Mouse (Mus musculus) frontal cortex, postnatal 10 days (tissue): ENCODE measurements around the gene Fam3c.
A peak's percentile ranks its signal among the peaks of the same experiment; 100 is the strongest.

Experiments
- DNase-seq, 2 experiments: peaks; one replicate each; pipeline ENCODE4 v3.0.0; 2022; ENCODE audit warnings: low spot score in 2 of 2, mixed read lengths in 1 of 2

Fam3c gene

GRCm38 (mm10) chr6:22354031-22354430, 2.0 kb downstream of the Fam3c start:
- DNase-seq = no peak

DNA sequence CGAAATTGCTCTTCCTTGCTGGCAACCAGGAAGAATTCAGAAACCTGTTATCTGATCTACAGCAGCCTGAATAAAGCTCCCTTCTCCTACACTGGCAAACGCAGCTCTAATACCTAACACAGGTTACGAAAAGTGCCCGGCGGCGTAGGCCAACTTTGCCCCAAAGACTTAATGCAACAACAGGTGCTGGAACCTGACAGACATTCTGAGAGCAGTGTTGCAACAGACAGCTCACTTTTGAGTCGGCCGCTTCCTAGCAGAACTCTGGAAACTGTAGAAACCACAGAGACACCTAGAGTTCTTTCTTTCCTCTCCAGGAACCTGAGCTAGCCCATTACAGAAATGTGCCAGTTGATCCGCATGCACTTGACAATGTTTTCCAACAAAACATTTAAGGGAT, 4.5 kb downstream of the Fam3c start:
- no peak for DNase-seq

- no peak for DNase-seq
Observed at GRCm38 (mm10) chr6:22350239-22350571, 5.8 kb downstream of the Fam3c start.

GRCm38 (mm10) chr6:22349531-22350238, 6.4 kb downstream of the Fam3c start:
- DNase-seq = no peak

DNA sequence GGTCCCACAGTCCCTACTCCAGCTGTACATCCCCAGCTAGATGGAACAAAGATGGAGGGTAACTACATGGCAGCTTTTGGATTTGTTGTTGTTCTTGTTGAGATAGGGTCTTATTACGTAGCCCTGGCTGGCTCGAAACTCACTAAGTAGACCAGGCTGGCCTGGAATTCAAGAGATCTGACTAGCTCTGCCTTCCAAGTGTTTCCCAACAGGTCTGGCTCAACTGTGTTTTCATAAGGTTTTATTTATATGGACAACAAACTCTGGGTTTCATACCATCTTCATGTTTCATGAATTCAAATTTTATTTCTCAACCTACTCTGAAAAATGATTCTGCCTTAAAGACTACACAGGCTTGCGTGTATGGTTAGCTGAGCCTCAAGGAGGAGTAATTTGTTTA, 7.1 kb downstream of the Fam3c start:
- no peak for DNase-seq

DNA sequence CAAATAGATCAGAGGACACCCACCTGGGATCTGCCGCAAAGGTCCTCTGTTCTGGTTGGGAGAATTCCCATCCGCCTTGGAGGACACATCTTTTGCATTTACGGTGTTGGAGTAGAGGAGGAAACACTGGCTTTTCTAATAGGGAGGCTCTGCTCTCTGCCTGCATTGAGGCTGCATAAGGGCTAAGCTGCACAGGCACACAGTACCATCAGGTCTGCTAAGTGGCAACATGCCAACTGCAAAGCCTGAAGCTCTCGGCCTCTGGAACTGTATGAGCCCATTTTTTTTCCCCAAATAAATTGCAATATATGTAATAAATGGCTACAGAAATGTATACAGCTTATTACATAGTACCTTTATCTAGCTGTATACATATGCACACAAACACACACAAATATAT, 7.9 kb downstream of the Fam3c start:
- DNase-seq = no peak

- DNase-seq = no peak
Observed at GRCm38 (mm10) chr6:22347132-22347902, 8.7 kb downstream of the Fam3c start.

- DNase-seq = no peak
Observed at GRCm38 (mm10) chr6:22344443-22344842, 11.6 kb downstream of the Fam3c start.

DNA sequence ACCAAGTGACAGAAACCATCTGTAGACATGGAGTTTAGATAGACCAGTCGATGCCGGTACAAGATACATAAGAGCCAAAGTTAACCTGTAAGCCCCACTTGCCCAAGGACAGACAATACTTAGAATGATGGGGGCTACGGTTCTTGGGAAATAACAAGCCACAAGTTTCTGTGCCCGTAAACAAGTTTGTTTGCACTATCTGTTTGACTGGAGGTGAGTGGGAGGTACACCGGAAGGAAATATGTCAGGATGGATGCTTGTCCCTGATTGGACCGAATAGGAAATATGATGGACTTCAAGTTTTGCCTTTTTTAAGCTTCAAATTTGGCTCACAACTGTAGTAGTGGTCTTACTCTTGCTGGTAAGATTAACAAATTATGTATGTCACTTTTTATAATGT, 12.3 kb downstream of the Fam3c start:
- no peak for DNase-seq

DNA sequence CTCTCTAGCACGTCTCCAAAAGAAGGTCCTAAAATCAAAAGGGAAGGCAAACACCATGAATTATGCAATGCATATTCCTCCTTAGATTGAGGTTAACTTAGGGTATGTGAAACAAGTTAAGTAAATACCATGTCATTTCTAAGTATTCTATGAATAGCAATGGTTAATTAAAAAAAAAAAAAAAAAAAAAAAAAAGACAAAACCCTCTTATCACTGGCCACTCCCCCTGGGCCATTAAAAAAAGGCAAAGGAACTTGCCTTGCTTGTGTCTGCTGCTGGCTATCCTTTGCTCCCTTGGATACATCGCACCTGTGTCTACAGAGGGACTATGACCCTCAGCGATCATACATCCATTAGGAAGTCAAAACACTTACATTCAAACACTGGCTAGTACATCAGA, 12.8 kb downstream of the Fam3c start:
- no peak for DNase-seq

DNA sequence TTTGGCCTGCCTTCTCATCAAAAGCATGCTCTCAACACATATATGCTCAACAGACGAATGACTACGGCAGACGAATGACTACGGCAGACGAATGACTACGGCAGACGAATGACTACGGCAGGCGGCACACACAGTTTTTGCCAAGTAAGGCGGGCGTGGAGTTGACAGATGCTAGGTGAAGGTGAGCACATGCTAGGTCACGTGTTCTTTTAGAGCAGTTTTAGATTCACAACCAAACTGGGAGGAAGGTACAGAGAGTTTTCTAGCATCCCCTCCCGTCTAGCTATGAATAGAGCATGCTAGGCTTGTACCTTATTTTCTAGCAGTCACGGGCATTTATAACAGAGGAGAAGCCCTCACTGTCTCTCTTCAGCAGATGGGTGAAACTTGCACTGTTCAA, 15.3 kb downstream of the Fam3c start:
- no peak for DNase-seq

DNA sequence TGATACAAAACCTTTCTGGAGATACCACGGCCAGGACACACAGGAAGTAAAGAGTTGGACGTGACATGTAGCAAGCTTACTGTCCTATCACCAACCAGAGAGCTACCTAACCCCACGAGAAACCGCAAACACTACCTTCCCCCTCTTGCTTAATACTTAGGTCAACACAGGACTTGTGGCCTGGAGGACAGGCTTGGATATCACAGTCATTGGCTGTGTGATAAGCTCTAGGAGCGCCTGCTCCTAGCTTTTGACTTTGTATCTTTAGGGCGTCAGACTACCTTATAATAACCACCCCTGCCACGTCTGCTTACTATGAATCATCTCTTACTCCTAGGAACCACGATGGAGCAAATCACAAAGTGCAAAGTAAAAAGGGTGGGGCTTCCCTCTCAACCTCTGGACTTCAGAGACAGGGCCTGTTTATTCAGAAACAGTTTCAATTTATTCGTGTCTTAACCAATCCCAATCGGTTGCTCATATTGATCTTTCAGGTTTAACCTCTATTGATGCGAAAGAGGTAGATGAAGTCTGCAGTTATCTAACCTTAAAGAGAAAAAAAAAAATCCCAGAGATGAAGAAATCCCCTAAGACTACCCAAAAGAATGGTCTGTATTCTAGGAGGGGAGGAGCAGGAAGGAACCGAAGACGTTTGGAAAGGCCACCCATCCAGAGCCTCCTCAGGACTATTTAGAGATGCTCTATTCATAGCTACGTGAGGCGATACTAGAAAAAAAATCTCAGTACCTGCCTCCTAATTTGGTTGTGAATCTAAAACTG, 16.1 kb downstream of the Fam3c start:
- no peak for DNase-seq

- DNase-seq = no peak
Observed at GRCm38 (mm10) chr6:22332548-22332947, 23.5 kb downstream of the Fam3c start.

DNA sequence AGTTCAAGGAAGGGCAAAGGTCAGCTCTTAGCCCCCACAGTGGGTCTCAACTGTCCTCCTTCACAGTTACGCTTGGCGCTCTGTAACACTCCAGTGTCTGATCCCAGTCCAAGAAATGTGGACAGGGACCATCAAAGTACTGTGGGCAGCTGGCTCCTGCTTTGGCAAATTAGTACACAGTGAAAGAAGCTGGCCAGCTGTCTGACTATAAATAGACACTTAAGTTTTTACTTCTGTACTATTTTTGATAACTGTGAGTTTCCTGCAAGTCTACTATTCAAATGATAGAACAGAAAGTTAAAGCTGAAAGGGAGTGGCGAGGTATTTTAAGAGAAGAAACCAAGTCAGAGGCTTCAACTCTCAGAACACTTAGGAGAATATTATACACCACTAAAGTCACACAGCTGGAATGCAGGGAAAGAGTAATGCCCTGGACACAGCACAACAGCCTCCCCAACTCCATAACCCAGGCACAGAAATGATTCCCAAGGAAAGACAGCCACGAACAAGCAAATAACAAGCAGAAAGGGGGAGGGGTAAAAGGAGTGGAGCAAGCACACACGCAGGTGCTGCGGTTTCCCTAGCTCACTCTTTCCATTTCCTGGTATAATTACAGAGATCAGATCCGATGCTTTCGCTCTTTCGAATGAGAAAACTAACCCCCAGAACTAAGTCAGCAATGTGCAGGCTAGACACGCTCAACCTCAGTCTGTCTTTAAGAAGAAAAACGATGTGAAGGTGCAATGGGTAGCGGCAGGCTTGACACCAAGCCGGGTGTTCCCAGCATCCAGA, 25.7 kb downstream of the Fam3c start:
- DNase-seq = no peak

- no peak for DNase-seq
Observed at GRCm38 (mm10) chr6:22327931-22328330, 28.1 kb downstream of the Fam3c start.

- DNase-seq = no peak
Observed at GRCm38 (mm10) chr6:22327091-22327490, 29.0 kb downstream of the Fam3c start.

DNA sequence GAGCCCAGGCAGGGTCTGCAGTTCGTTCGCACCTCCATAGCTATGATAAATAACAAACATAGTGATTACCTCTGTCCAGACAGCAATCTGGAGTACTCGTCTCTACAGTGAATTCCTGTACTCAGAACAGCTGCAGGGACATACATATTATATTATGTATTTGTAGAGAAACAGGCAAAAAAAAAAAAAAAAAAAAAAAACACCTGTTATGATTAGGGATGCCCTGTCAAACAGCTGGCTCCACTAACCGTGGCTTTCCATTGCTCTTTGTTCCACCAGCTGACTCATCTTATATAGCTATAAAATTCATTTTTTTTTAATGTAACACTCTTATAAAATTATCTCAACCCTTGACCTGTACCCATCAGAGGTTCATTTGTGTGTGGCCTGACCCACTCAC, 29.8 kb downstream of the Fam3c start:
- no peak for DNase-seq

DNA sequence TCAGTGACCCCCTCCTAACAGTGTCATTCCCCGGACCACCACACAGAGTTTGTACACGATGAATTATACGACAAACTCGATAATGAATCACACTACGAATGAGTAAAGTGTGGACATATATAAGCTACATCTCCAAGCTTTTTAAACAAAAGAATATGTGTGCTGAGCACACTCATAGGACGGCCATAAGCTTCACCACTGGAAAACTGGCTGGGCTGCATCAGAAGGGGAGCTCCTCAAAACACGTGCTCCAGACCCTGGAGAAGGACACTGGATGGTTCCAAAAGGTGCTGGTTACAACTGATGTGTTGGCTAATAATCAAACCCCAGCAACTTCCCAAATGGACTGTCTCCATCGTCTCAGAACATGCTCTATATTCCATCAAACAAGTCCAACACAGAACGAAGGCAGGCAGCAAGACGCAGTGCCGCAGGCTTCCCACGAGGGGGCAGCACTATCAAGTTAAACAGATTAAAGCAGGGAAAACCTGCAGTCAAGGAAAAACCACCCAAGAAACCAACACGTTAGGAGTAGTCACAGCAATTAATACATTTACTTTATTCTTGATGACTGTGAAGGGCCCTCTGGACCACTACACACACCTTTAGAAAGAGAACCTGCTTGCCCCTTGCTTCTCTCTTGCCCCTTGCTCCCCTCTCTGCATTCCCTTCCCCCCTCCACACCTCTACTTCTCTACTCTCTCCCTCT, 30.5 kb downstream of the Fam3c start:
- peak; percentile 45 to 73 for DNase-seq

GRCm38 (mm10) chr6:22298059-22298458, 58.0 kb downstream of the Fam3c start:
- no peak for DNase-seq

- DNase-seq = no peak
Observed at GRCm38 (mm10) chr6:22297028-22297427, 59.0 kb downstream of the Fam3c start.

DNA sequence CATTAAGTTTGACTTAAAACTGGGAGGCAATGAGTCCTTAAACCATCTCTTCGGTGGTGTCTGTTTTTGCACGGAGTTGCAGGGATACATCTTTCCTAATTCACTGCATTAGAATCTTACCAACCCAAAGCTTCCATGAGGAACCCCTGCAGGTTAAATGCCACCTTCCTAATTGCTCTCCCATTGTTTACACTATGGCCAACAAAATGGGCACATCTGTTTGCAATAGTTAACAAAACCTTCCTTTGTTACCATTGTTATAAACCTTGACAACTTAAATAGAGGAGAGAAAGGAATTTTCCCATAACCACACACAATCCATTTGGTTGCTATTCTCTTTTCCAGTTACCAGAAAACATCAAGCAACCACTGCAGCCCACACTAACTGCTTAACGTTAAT, 62.1 kb downstream of the Fam3c start:
- DNase-seq = no peak
